9 mouse cellular contexts compared by ENCODE assay signal in genomic region chr5:110494396-110494795, GRCm38 (mm10). TPM values are rescaled to one million over a fixed set of nuclear protein-coding genes. Genes with fewer than 3 reads are reported as not detected.
DNase-seq lines count a peak whose midpoint lies in the region; ATAC-seq and TF ChIP-seq lines count a peak whose summit lies in the region.
"Had no signal": no experiment of that assay in that cellular context is flagged by ENCODE, and none has a peak within 500 bp of the region (broad histone marks: within the 10 kb centered on the region; RNA-seq: fewer than 3 reads in every experiment).

No protein-coding gene starts in this region.

- H3K9ac ChIP-seq in kidney, postnatal 0 days (ENCODE audit: low read depth, low read length), result no peak overlapping the region
- H3K9ac ChIP-seq in embryonic facial prominence, embryonic 12.5 days, result peak overlapping the region; percentile 5; the same call in 1 of the 2 replicates
- peak overlapping the region; percentile 41; the same call in 1 of the 2 replicates for H3K9ac ChIP-seq in hindbrain, embryonic 11.5 days (ENCODE audit: low read depth, low read length)
- no peak overlapping the region for H3K9ac ChIP-seq in midbrain, embryonic 14.5 days (replicated peaks; ENCODE audit: low read length)
- H3K9ac ChIP-seq: liver, embryonic 12.5 days had no signal

- no peaks in the 10 kb centered on the region for H3K27me3 ChIP-seq in kidney, postnatal 0 days (ENCODE audit: insufficient read depth, low read length)
- H3K27me3 ChIP-seq in embryonic facial prominence, embryonic 12.5 days, result no peaks in the 10 kb centered on the region
- H3K27me3 ChIP-seq in hindbrain, embryonic 11.5 days (ENCODE audit: control insufficient read depth, insufficient read depth, low read length), result no peaks in the 10 kb centered on the region
- no peaks in the 10 kb centered on the region for H3K27me3 ChIP-seq in midbrain, embryonic 14.5 days (ENCODE audit: control insufficient read depth, insufficient read depth, low read length)

- no peak overlapping the region for H3K4me2 ChIP-seq in kidney, postnatal 0 days (ENCODE audit: low read length)
- no peak overlapping the region for H3K4me2 ChIP-seq in embryonic facial prominence, embryonic 12.5 days (replicated peaks)
- 0 out of 2 replicates have a peak overlapping the region, but pooled peaks have one; percentile 5 for H3K4me2 ChIP-seq in hindbrain, embryonic 11.5 days (replicated peaks; ENCODE audit: low read depth, low read length)
- peak overlapping the region; percentile 9 for H3K4me2 ChIP-seq in midbrain, embryonic 14.5 days (ENCODE audit: low read length)
- H3K4me2 ChIP-seq: liver, embryonic 12.5 days had no signal

- no peaks in the 10 kb centered on the region for H3K4me1 ChIP-seq in kidney, postnatal 0 days (replicated peaks; ENCODE audit: insufficient read depth, low read length)
- H3K4me1 ChIP-seq in embryonic facial prominence, embryonic 12.5 days, result no peaks in the 10 kb centered on the region
- peaks cover 3% of the 10 kb centered on the region; the same call in 1 of the 2 replicates for H3K4me1 ChIP-seq in hindbrain, embryonic 11.5 days (replicated peaks; ENCODE audit: control insufficient read depth, insufficient read depth, low read length)
- H3K4me1 ChIP-seq in midbrain, embryonic 14.5 days (ENCODE audit: control insufficient read depth, insufficient read depth, low read length), result no peaks in the 10 kb centered on the region

- H3K9me3 ChIP-seq in kidney, postnatal 0 days (replicated peaks; ENCODE audit: low read length), result no peaks in the 10 kb centered on the region
- H3K9me3 ChIP-seq in embryonic facial prominence, embryonic 12.5 days, result no peaks in the 10 kb centered on the region
- H3K9me3 ChIP-seq in hindbrain, embryonic 11.5 days (ENCODE audit: control insufficient read depth, low read length), result no peaks in the 10 kb centered on the region
- no peaks in the 10 kb centered on the region for H3K9me3 ChIP-seq in midbrain, embryonic 14.5 days (ENCODE audit: control insufficient read depth, low read length)
- H3K9me3 ChIP-seq: liver, embryonic 12.5 days had no signal

- 0 out of 2 replicates have a peak overlapping the region, but pooled peaks have one; percentile 14 for H3K27ac ChIP-seq in kidney, postnatal 0 days
- H3K27ac ChIP-seq in embryonic facial prominence, embryonic 12.5 days, result no peak overlapping the region
- no peak overlapping the region for H3K27ac ChIP-seq in hindbrain, embryonic 11.5 days (ENCODE audit: low read depth, low read length)
- peak overlapping the region; percentile 32 for H3K27ac ChIP-seq in midbrain, embryonic 14.5 days (replicated peaks; ENCODE audit: low read depth, low read length)
- H3K27ac ChIP-seq: liver, embryonic 12.5 days had no signal

- TF ChIP-seq CTCF in kidney, postnatal 0 days (IDR thresholded peaks at IDR 0.05; ENCODE audit: low read depth), result no peak

- WGBS in kidney, postnatal 0 days, result 67% methylated on average over 4 of the region's 4 CpGs
- 65% methylated on average over 4 of the region's 4 CpGs for WGBS in embryonic facial prominence, embryonic 12.5 days
- 72% methylated on average over 4 of the region's 4 CpGs for WGBS in hindbrain, embryonic 11.5 days
- WGBS in midbrain, embryonic 14.5 days, result 51% methylated on average over 4 of the region's 4 CpGs

- H3K36me3 ChIP-seq in kidney, postnatal 0 days (ENCODE audit: insufficient read depth, low read length), result no peaks in the 10 kb centered on the region
- no peaks in the 10 kb centered on the region for H3K36me3 ChIP-seq in embryonic facial prominence, embryonic 12.5 days
- H3K36me3 ChIP-seq in hindbrain, embryonic 11.5 days (ENCODE audit: control insufficient read depth, insufficient read depth, low read length), result no peaks in the 10 kb centered on the region
- H3K36me3 ChIP-seq in midbrain, embryonic 14.5 days (ENCODE audit: control insufficient read depth, insufficient read depth, low read length), result no peaks in the 10 kb centered on the region
- H3K36me3 ChIP-seq: liver, embryonic 12.5 days had no signal

- no peak overlapping the region for H3K4me3 ChIP-seq in kidney, postnatal 0 days (replicated peaks; ENCODE audit: low read depth, low read length)
- H3K4me3 ChIP-seq in embryonic facial prominence, embryonic 12.5 days, result no peak overlapping the region
- H3K4me3 ChIP-seq in hindbrain, embryonic 11.5 days (ENCODE audit: low read depth, low read length), result no peak overlapping the region
- no peak overlapping the region for H3K4me3 ChIP-seq in midbrain, embryonic 14.5 days (replicated peaks; ENCODE audit: low read depth, low read length)
- H3K4me3 ChIP-seq: liver, embryonic 12.5 days had no signal

- no peak for ATAC-seq in kidney, postnatal 0 days (replicated peaks; ENCODE audit: low FRiP score, low read depth)
- no peak for ATAC-seq in embryonic facial prominence, embryonic 12.5 days (ENCODE audit: insufficient number of reproducible peaks, insufficient read depth, low FRiP score, low TSS enrichment)
- ATAC-seq in hindbrain, embryonic 11.5 days (ENCODE audit: low FRiP score), result 0 out of 2 replicates have a peak, but pooled peaks have one; percentile 28
- ATAC-seq in midbrain, embryonic 14.5 days (ENCODE audit: low FRiP score, low TSS enrichment), result no peak
- ATAC-seq: liver, embryonic 12.5 days had no signal

- no peak for DNase-seq in kidney, postnatal 0 days (ENCODE audit: low spot score)
- DNase-seq in kidney, postnatal 36 days, result no peak
- peak; percentile 29 for DNase-seq in hindbrain, embryonic 11.5 days (ENCODE audit: low spot score)
- DNase-seq in midbrain, embryonic 14.5 days, result no peak
- no peak for DNase-seq in urinary bladder, postnatal 25 days (ENCODE audit: low spot score)
- DNase-seq in retina, postnatal 1 day, result no peak
- DNase-seq in ovary, postnatal 10 days (ENCODE audit: low spot score), result no peak

RNA-seq across cellular contexts. Expression of gene Fbrsl1, which starts 46.1 kb away (rescaled TPM):
- 11.8 and 14.0 TPM in 2 replicates for polyA plus RNA-seq in kidney, postnatal 0 days (2015; fragmentation: Nextera tagmentation; extraction: Ambion mirVana)
- polyA plus RNA-seq in embryonic facial prominence, embryonic 12.5 days (2016; fragmentation: Nextera tagmentation; extraction: Ambion mirVana), result 25.4 and 26.6 TPM in 2 replicates
- polyA plus RNA-seq in hindbrain, embryonic 11.5 days (2014; fragmentation: Nextera tagmentation; extraction: Ambion mirVana), result 15.8 and 17.5 TPM in 2 replicates
- 20.7 and 22.0 TPM in 2 replicates for polyA plus RNA-seq in midbrain, embryonic 14.5 days (2014; fragmentation: Nextera tagmentation; extraction: Ambion mirVana)

RNA-seq across cellular contexts. Expression of gene Galnt9, which starts 49.8 kb away (rescaled TPM):
- polyA plus RNA-seq in kidney, postnatal 0 days (2015; fragmentation: Nextera tagmentation; extraction: Ambion mirVana), result 0.56 and 0.95 TPM in 2 replicates
- 0.99 and 1.6 TPM in 2 replicates for polyA plus RNA-seq in embryonic facial prominence, embryonic 12.5 days (2016; fragmentation: Nextera tagmentation; extraction: Ambion mirVana)
- polyA plus RNA-seq in hindbrain, embryonic 11.5 days (2014; fragmentation: Nextera tagmentation; extraction: Ambion mirVana), result 4.3 and 4.6 TPM in 2 replicates
- 19.4 and 23.7 TPM in 2 replicates for polyA plus RNA-seq in midbrain, embryonic 14.5 days (2014; fragmentation: Nextera tagmentation; extraction: Ambion mirVana)
- polyA plus RNA-seq: liver, embryonic 12.5 days had no signal

Comparison
In these comparisons a context has a peak if more than half of its experiments do, and no peak if none do; other contexts are left out.
1. H3K27ac ChIP-seq: peak in kidney, postnatal 0 days (single experiment) and midbrain, embryonic 14.5 days (single experiment); none in embryonic facial prominence, embryonic 12.5 days (single experiment) and hindbrain, embryonic 11.5 days (single experiment).
2. H3K4me2 ChIP-seq: peak in hindbrain, embryonic 11.5 days (single experiment) and midbrain, embryonic 14.5 days (single experiment); none in kidney, postnatal 0 days (single experiment) and embryonic facial prominence, embryonic 12.5 days (single experiment).
3. H3K9ac ChIP-seq: peak in embryonic facial prominence, embryonic 12.5 days (single experiment) and hindbrain, embryonic 11.5 days (single experiment); none in kidney, postnatal 0 days (single experiment) and midbrain, embryonic 14.5 days (single experiment).